Mouse (Mus musculus) liver, postnatal 0 days (tissue): Measurements from ENCODE around the gene Ptpra.

Source experiments
- CTCF ChIP-seq: sonication (generic); IDR thresholded peaks from 2 replicates; pipeline ENCODE4 v1.5.1; 2016; ENCODE audit warnings: antibody characterized with exemption, low read depth
- EP300 ChIP-seq: IDR thresholded peaks from 2 replicates; pipeline ENCODE4 v1.6.1; 2016; ENCODE audit warnings: antibody characterized with exemption, low read depth, mild to moderate bottlenecking

DNA sequence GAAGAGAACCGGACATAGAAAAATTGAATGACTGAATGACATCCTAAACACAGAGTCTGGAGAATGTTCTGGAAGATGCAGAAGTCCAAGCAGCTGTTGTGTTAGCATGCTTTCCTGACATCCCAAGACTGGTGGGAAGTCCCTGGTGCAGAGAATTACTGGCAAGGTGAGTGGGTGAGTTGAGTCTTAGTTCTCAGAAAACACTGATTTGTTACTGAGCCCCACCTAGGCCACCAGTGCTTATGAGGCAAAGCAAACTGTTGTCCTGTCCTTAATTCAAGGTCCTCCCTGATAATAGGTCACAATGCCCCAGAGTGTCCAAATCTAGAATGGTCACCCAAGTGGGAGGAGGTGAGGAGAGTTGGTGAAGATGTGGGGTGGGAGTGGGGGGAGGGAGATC, 45.1 kb upstream of the Ptpra start, which contains the start of the genes Gm28372 and 1700020A23Rik:
- TF ChIP-seq CTCF (no peak), EP300 (no peak)
